Mouse (Mus musculus) ovary, postnatal 10 days (tissue): ENCODE measurements around the gene Bckdk.

ENCODE experiments used
- DNase-seq: peaks from one replicate; pipeline ENCODE4 v3.0.0; 2022; ENCODE audit warnings: low spot score

Gene Bckdk

GRCm38 (mm10) chr7:127903971-127904796 is at the start of gene Bckdk:
TSS of gene Bckdk (plus strand) at chr7:127904082.
- DNase-seq, result peak; percentile 58

- DNase-seq, result no peak
Observed at GRCm38 (mm10) chr7:127858258-127858657, 45.6 kb upstream of the Bckdk start.

GRCm38 (mm10) chr7:127866434-127866833 is 37.4 kb upstream of the Bckdk start:
- DNase-seq, result no peak

GRCm38 (mm10) chr7:127867641-127868040 is 36.2 kb upstream of the Bckdk start:
- DNase-seq, result no peak

- DNase-seq, result no peak
Observed at GRCm38 (mm10) chr7:127869149-127869810, 34.6 kb upstream of the Bckdk start.

- no peak for DNase-seq
Observed at GRCm38 (mm10) chr7:127870136-127870821, 33.6 kb upstream of the Bckdk start.

- DNase-seq, result peak; percentile 27
Observed at GRCm38 (mm10) chr7:127874812-127875626, 28.9 kb upstream of the Bckdk start.

GRCm38 (mm10) chr7:127875627-127876001 is 28.3 kb upstream of the Bckdk start:
- peak; percentile 70 for DNase-seq

GRCm38 (mm10) chr7:127876041-127876466 is 27.8 kb upstream of the Bckdk start, which contains the start of gene Zfp646:
TSS of gene Zfp646 (plus strand) at chr7:127876221.
- DNase-seq, result no peak

GRCm38 (mm10) chr7:127876467-127877348 is 27.2 kb upstream of the Bckdk start, which contains the start of gene Zfp668:
TSS of gene Zfp668 (minus strand) at chr7:127876828.
- peak; percentile 85 for DNase-seq

- no peak for DNase-seq
Observed at GRCm38 (mm10) chr7:127879301-127879700, 24.6 kb upstream of the Bckdk start.

GRCm38 (mm10) chr7:127880431-127880830 is 23.5 kb upstream of the Bckdk start:
- DNase-seq, result no peak

GRCm38 (mm10) chr7:127885951-127886350 is 17.9 kb upstream of the Bckdk start:
- no peak for DNase-seq

- DNase-seq, result no peak
Observed at GRCm38 (mm10) chr7:127886551-127886950, 17.3 kb upstream of the Bckdk start.

- DNase-seq, result no peak
Observed at GRCm38 (mm10) chr7:127887191-127887590, 16.7 kb upstream of the Bckdk start.

- no peak for DNase-seq
Observed at GRCm38 (mm10) chr7:127887781-127888180, 16.1 kb upstream of the Bckdk start.

- DNase-seq, result no peak
Observed at GRCm38 (mm10) chr7:127888821-127889220, 15.1 kb upstream of the Bckdk start.

- DNase-seq, result no peak
Observed at GRCm38 (mm10) chr7:127890798-127891197, 13.1 kb upstream of the Bckdk start, which contains the start of gene Prss53. TSS of gene Prss53 (minus strand) at chr7:127890970.

- DNase-seq, result no peak
Observed at GRCm38 (mm10) chr7:127894480-127894879, 9.4 kb upstream of the Bckdk start.

- peak; percentile 72 for DNase-seq
Observed at GRCm38 (mm10) chr7:127895442-127895841, 8.4 kb upstream of the Bckdk start, which contains the start of the genes Gm21974 and Vkorc1. TSS of gene Gm21974 (minus strand) at chr7:127895454. TSS of gene Vkorc1 (minus strand) at chr7:127895617.
